In the genomic region with DNA sequence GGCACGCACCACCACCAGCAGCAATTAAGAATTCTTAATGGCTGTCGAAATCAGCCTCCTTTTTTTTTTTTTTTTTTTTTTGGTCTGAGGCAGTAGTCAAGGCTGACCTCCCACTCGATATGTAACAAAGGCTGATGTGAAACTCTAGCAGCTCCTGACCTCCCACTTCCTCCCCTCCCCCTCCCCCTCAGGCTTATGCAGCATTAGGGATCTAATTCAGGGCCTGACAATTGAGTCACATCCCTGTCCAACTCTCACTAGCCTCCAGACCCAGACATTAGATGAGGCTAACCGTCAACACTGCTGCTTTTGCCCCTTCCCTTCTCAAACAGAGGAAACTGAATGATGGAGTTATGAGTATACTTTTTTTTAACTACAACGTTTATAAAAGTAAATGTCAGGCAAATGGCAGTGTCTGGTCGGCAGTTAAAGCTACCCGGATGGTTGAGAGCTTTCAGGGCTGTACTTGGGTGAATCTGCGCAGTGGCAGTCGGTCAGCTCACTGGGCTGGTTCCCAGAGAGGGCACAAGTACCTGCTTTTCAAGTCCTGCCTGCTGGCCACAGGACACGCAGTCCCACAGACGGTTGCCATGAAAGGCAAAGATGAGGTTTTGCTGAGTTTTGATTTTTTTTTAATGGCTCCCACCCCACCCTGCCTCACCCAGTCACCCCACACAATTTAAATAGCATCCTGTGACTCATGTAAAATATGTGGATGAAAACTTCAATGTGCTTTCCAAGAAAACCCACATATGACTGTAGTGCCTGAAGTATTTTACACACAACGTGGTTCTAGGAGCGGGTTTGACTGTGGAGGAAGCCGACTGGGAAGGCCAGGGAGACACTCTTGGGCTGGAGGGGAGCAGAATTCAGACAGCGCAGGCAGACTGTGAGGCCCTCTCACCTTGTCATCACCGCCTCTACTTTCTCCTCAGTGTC, we compare ENCODE assay signal across 14 mouse cellular contexts.
DNase-seq lines count a peak whose midpoint lies in the region; ATAC-seq and TF ChIP-seq lines count a peak whose summit lies in the region.
"Had no signal": no experiment of that assay in that cellular context is flagged by ENCODE, and none has a peak within 500 bp of the region (broad histone marks: within the 10 kb centered on the region; RNA-seq: fewer than 3 reads in every experiment).

No protein-coding gene starts in this region.

- peak; percentile 38 for DNase-seq in kidney, postnatal 0 days (ENCODE audit: low spot score)
- peak; percentile 87 for DNase-seq in 3T3-L1 (ENCODE audit: low read depth, low spot score)
- peak; percentile 69 for DNase-seq in NIH3T3 (ENCODE audit: low read depth)
- no peak for DNase-seq in ovary, postnatal 36 days (ENCODE audit: low spot score)
- DNase-seq in heart, postnatal 10 days: no peak
- DNase-seq: kidney, postnatal 36 days; liver had no signal

- 54% methylated on average over 16 of the region's 16 CpGs for WGBS in kidney, postnatal 0 days
- WGBS in kidney, embryonic 15.5 days: 57% methylated on average over 16 of the region's 16 CpGs

- no peak overlapping the region for H3K4me2 ChIP-seq in kidney, postnatal 0 days (ENCODE audit: low read length)
- H3K4me2 ChIP-seq in kidney, embryonic 15.5 days: no peak overlapping the region
- H3K4me2 ChIP-seq: embryonic facial prominence, embryonic 15.5 days; heart, embryonic 15.5 days; midbrain, embryonic 12.5 days had no signal

- no peak overlapping the region for H3K27ac ChIP-seq in kidney, postnatal 0 days
- H3K27ac ChIP-seq in kidney, embryonic 15.5 days: no peak overlapping the region
- H3K27ac ChIP-seq in embryonic fibroblast, embryonic 13.5 days (ENCODE audit: insufficient read depth, low read length): peak overlapping the region; percentile 96
- H3K27ac ChIP-seq: embryonic facial prominence, embryonic 15.5 days; heart, embryonic 15.5 days; midbrain, embryonic 12.5 days had no signal

- no peaks in the 10 kb centered on the region for H3K9me3 ChIP-seq in kidney, postnatal 0 days (replicated peaks; ENCODE audit: low read length)
- H3K9me3 ChIP-seq in kidney, embryonic 15.5 days (replicated peaks): no peaks in the 10 kb centered on the region
- H3K9me3 ChIP-seq: embryonic facial prominence, embryonic 15.5 days; heart, embryonic 15.5 days; midbrain, embryonic 12.5 days had no signal

- no peak overlapping the region for H3K4me3 ChIP-seq in kidney, postnatal 0 days (replicated peaks; ENCODE audit: low read depth, low read length)
- no peak overlapping the region for H3K4me3 ChIP-seq in kidney, embryonic 15.5 days (replicated peaks)
- H3K4me3 ChIP-seq in embryonic fibroblast, embryonic 13.5 days (ENCODE audit: insufficient read depth, low read length): no peak overlapping the region
- H3K4me3 ChIP-seq: embryonic facial prominence, embryonic 15.5 days; heart, embryonic 15.5 days; midbrain, embryonic 12.5 days had no signal

- no peaks in the 10 kb centered on the region for H3K36me3 ChIP-seq in kidney, postnatal 0 days (ENCODE audit: insufficient read depth, low read length)
- no peaks in the 10 kb centered on the region for H3K36me3 ChIP-seq in kidney, embryonic 15.5 days
- H3K36me3 ChIP-seq: embryonic facial prominence, embryonic 15.5 days; heart, embryonic 15.5 days; midbrain, embryonic 12.5 days had no signal

- intact Hi-C loops in heart, postnatal 10 days (cut with DNase I): no loop called here

- H3K9ac ChIP-seq in kidney, postnatal 0 days (ENCODE audit: low read depth, low read length): no peak overlapping the region
- H3K9ac ChIP-seq in kidney, embryonic 15.5 days: no peak overlapping the region
- H3K9ac ChIP-seq: embryonic facial prominence, embryonic 15.5 days; heart, embryonic 15.5 days; midbrain, embryonic 12.5 days had no signal

- no peaks in the 10 kb centered on the region for H3K27me3 ChIP-seq in kidney, postnatal 0 days (ENCODE audit: insufficient read depth, low read length)
- no peaks in the 10 kb centered on the region for H3K27me3 ChIP-seq in kidney, embryonic 15.5 days
- H3K27me3 ChIP-seq: embryonic facial prominence, embryonic 15.5 days; heart, embryonic 15.5 days; midbrain, embryonic 12.5 days had no signal

- no peaks in the 10 kb centered on the region for H3K4me1 ChIP-seq in kidney, postnatal 0 days (replicated peaks; ENCODE audit: insufficient read depth, low read length)
- peaks cover 18% of the 10 kb centered on the region; the same call in 1 of the 2 replicates for H3K4me1 ChIP-seq in kidney, embryonic 15.5 days
- peaks cover 10% of the 10 kb centered on the region; the same call in 1 of the 2 replicates for H3K4me1 ChIP-seq in embryonic fibroblast, embryonic 13.5 days (ENCODE audit: control insufficient read depth, insufficient read depth, low read length)

- TF ChIP-seq POLR2A in embryonic fibroblast, embryonic 13.5 days (IDR thresholded peaks at IDR 0.05; ENCODE audit: low read depth, low read length): no peak; the same call in 1 of the 2 replicates

- ATAC-seq in kidney, postnatal 0 days (replicated peaks; ENCODE audit: low FRiP score, low read depth): no peak
- no peak; the same call in 1 of the 2 replicates for ATAC-seq in kidney, embryonic 15.5 days (replicated peaks; ENCODE audit: low FRiP score)
- ATAC-seq: activated CD4-positive, CD25-positive, alpha-beta regulatory T cell, adult 4 months; inflammation-experienced regulatory T-cells, adult 6 months had no signal

- TF ChIP-seq CTCF in kidney, postnatal 0 days (IDR thresholded peaks at IDR 0.05; ENCODE audit: low read depth): no peak
- TF ChIP-seq CTCF in embryonic fibroblast, embryonic 13.5 days (IDR thresholded peaks at IDR 0.05; ENCODE audit: borderline replicate concordance, insufficient read depth, low read length): no peak

Comparison
In these comparisons a context has a peak if more than half of its experiments do, and no peak if none do; other contexts are left out.
1. DNase-seq: peak in kidney, postnatal 0 days (single experiment), 3T3-L1 (single experiment) and NIH3T3 (single experiment); none in ovary, postnatal 36 days (single experiment) and heart, postnatal 10 days (0 of 2).